Mouse (Mus musculus) bone marrow, adult 2 months (tissue): ENCODE results near the gene Aurkaip1. TPM values are rescaled to one million over a fixed set of nuclear protein-coding genes. Genes with fewer than 3 reads are reported as not detected.
"Not testable (repeated sequence)": the region's sequence is repeated elsewhere in the genome, so short reads cannot be mapped to it uniquely, and the experiment has no call there.

Experiments
- H3K27ac ChIP-seq: fragments of 200-500 bp; 2 replicates; pipeline ENCODE4 v1.5.1; 2012; ENCODE audit warnings: low read depth, mild to moderate bottlenecking, control low read depth, inconsistent platforms, low read length; ENCODE audit not compliant: control insufficient read depth, poor library complexity, insufficient read depth
- H3K4me1 ChIP-seq: fragments of 200-500 bp; 2 replicates; pipeline ENCODE4 v1.6.1; 2011; ENCODE audit warnings: low read length; ENCODE audit not compliant: control insufficient read depth, insufficient read depth
- H3K4me3 ChIP-seq: fragments of 200-500 bp; replicated peaks from 2 replicates; pipeline ENCODE3; 2011; ENCODE audit warnings: mild to moderate bottlenecking, low read depth, low read length, control low read depth; ENCODE audit not compliant: control insufficient read depth
- CTCF ChIP-seq: fragments of 200-500 bp; IDR thresholded peaks from 2 replicates; pipeline ENCODE4 v1.5.1; 2011; ENCODE audit warnings: low read length, control low read depth; ENCODE audit not compliant: control insufficient read depth, insufficient read depth
- POLR2A ChIP-seq: fragments of 200-500 bp; IDR thresholded peaks from 2 replicates; pipeline ENCODE4 v1.6.1; 2011; ENCODE audit warnings: low read depth, mild to moderate bottlenecking, control low read depth, low read length, borderline replicate concordance; ENCODE audit not compliant: control insufficient read depth
- WGBS: fragments of 180-500 bp; shearing (Covaris S2); methylation state at CpG from one replicate; pipeline ENCODE4 v1.1.7; 2018; 5-methylcytosine and 5-hydroxymethylcytosine counted together
- polyA plus RNA-seq: library from polyadenylated mRNA; stranded (reverse); fragments of >200 nt; gene quantifications from 2 replicates; pipeline ENCODE4 v1.2.4, GENCODE M21; 2011; ENCODE audit warnings: low replicate concordance; ENCODE audit not compliant: missing spikeins, insufficient read depth, insufficient read length

Aurkaip1 gene
- 53.9 and 114 TPM in 2 replicates for polyA plus RNA-seq

GRCm38 (mm10) chr4:155831205-155831766 lies at the start of gene Aurkaip1:
Aurkaip1 (plus strand) TSS chr4:155831272.
- TF ChIP-seq CTCF (peak; percentile 93), POLR2A (peak; percentile 79; the same call in 1 of the 2 replicates)
- under 1% methylated on average over 49 of the region's 49 CpGs for WGBS
- peak within 1 kb of the TSS; percentile 91 for H3K27ac ChIP-seq
- peak within 1 kb of the TSS; percentile 96 for H3K4me3 ChIP-seq
- H3K4me1 ChIP-seq: peaks cover 4% of the 10 kb centered on the region

- peak overlapping the region; percentile 12 for H3K4me3 ChIP-seq
- no peak for TF ChIP-seq POLR2A
- no peak for TF ChIP-seq CTCF
- H3K4me1 ChIP-seq: no peaks in the 10 kb centered on the region
- 39% methylated on average over 16 of the region's 16 CpGs for WGBS
- H3K27ac ChIP-seq: no peak overlapping the region
These were observed 47.5 kb upstream of the Aurkaip1 start for GRCm38 (mm10) chr4:155783486-155784080.

GRCm38 (mm10) chr4:155784081-155784701 lies 46.9 kb upstream of the Aurkaip1 start:
- Histone ChIP-seq H3K27ac (peak overlapping the region; percentile 81), H3K4me3 (peak overlapping the region; percentile 58), H3K4me1 (no peaks in the 10 kb centered on the region)
- under 1% methylated on average over 52 of the region's 52 CpGs for WGBS
- TF ChIP-seq CTCF (peak; percentile 52), POLR2A (peak; percentile 23; the same call in 1 of the 2 replicates)

- Histone ChIP-seq H3K4me3 (no peak overlapping the region), H3K27ac (no peak overlapping the region), H3K4me1 (no peaks in the 10 kb centered on the region)
- WGBS: 73% methylated on average over 10 of the region's 10 CpGs
- TF ChIP-seq POLR2A: no peak
- TF ChIP-seq CTCF: no peak
These were observed 45.8 kb upstream of the Aurkaip1 start for GRCm38 (mm10) chr4:155785246-155785645.

- Histone ChIP-seq H3K4me3 (peak within 1 kb of the TSS; percentile 58), H3K4me1 (no peaks in the 10 kb centered on the region), H3K27ac (no peak within 1 kb of the TSS)
- 66% methylated on average over 5 of the region's 5 CpGs for WGBS
- TF ChIP-seq POLR2A (no peak), CTCF (no peak)
These were observed 45.3 kb upstream of the Aurkaip1 start, which contains the start of gene Tmem88b for GRCm38 (mm10) chr4:155785819-155786218. Tmem88b (minus strand) TSS chr4:155785874.

DNA sequence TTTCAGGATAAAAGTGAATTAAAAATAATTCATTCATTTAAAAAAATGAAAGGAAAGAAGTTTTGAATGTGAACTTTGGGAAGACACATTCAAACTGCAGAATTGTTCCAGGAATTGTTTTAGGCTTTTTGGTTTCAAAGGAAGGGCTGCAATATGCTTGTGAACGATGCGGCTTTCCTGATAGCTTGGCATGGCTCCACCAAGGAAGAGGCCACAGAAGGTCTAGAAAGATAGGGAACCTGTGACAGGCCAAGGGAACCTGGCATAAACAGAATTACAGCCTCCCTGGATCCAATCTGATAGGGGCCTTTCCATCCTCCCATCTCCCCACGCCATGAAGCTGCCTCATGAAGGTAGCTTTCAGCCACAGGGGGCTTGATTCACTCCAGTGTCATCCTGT lies 42.8 kb upstream of the Aurkaip1 start:
- peak overlapping the region; percentile 80 for H3K27ac ChIP-seq
- no peak for TF ChIP-seq POLR2A
- H3K4me1 ChIP-seq: no peaks in the 10 kb centered on the region
- 24% methylated on average over 3 of the region's 3 CpGs for WGBS
- H3K4me3 ChIP-seq: no peak overlapping the region

GRCm38 (mm10) chr4:155788833-155789232 lies 42.2 kb upstream of the Aurkaip1 start:
- not testable (repeated sequence) for H3K4me1 ChIP-seq, H3K27ac ChIP-seq, H3K4me3 ChIP-seq
- 74% methylated on average over 4 of the region's 4 CpGs for WGBS

DNA sequence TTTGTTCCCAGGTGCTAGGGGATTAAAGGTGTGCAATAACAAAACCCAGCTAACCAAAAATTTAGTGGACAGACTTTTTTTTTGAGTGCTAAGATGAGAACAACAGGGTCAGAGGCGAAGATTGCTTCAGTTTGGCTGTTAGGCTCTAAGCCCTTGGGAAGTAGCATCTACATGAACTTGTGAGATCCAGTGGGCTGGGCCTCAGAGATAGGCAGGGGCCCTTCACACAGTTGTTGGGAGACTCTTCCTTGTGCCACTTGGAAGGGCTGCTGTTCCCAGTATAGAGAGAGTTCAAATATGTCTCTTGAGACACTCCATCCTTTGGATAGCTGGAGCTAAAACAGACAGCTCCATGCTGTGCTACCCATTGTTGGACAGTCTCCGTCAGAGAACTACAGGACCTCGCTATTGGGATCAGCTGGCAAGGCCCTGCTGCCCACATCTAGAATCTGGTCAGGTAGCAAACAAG lies 41.0 kb upstream of the Aurkaip1 start, which contains the start of gene Ankrd65:
Ankrd65 (plus strand) TSS at position 419 of the 469 bp plus-strand sequence.
- TF ChIP-seq POLR2A: no peak
- no peak for TF ChIP-seq CTCF
- no peak within 1 kb of the TSS for H3K4me3 ChIP-seq

More for the DNA sequence above, 41.0 kb upstream of the Aurkaip1 start, which contains the start of gene Ankrd65:
- Histone ChIP-seq H3K27ac (no peak within 1 kb of the TSS), H3K4me1 (no peaks in the 10 kb centered on the region)
- WGBS: 86% methylated on average over 3 of the region's 3 CpGs
